Comparison of ENCODE assay signal across 8 mouse cellular contexts in the genomic region with DNA sequence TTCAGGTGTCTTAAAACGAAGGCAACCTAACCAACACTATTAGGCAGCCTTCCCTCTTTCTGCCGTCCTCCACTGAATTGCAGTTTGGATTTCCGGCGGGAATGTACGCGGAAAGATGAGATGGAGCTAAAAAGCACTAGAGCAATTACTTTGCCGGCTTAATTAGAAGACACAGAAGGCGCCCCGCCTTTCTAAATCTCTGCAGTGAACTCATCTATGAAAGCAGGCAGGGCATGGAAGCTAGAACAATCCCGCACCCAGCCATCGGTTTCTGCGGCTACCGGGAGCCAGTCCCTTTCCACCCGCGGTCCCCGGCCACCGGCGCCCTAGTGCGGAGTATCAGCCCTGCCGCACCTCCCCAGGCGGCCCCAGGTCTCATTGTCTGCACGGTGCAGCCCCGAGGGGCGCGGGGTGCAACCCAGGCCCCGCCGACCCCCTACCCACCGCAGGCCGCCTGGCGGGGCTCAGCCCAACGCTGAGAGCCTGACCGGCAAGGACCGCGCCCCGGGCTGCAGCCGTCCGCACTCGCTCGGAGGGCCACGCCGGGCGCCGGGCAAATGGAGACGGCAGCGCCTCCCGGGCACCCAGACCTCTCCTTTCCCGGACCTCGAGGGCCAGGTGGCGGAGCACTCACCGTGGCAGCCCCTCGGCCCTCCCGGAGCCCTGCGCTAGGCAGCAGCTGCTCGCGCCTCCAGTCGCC. TPM values are rescaled to one million over a fixed set of nuclear protein-coding genes. Genes with fewer than 3 reads are reported as not detected.
A peak's percentile ranks its signal among the peaks of the same experiment; 100 is the strongest.
DNase-seq lines count a peak whose midpoint lies in the region; ATAC-seq lines count a peak whose summit lies in the region.

No protein-coding gene starts in this region.

- DNase-seq in cerebellum, adult 8-10 months: no peak
- peak; percentile 22 to 35 for DNase-seq in B cell, adult 2 months
- DNase-seq in embryonic facial prominence, embryonic 10.5 days (ENCODE audit: low spot score): no peak
- DNase-seq in layer of hippocampus, postnatal 25 days (ENCODE audit: extremely low spot score in 1 of 2, low spot score in 1 of 2): peak; percentile 29 to 61
- DNase-seq in lung, postnatal 36 days: peak; percentile 46
- DNase-seq in right cerebral cortex, postnatal 4 days: peak; percentile 43

- H3K4me1 ChIP-seq in embryonic facial prominence, embryonic 10.5 days: peaks cover 16% of the 10 kb centered on the region
- H3K4me1 ChIP-seq in heart, embryonic 16.5 days (ENCODE audit: control insufficient read depth, insufficient read depth, low read length): peaks cover 10% of the 10 kb centered on the region

- peaks cover 14% of the 10 kb centered on the region for H3K36me3 ChIP-seq in embryonic facial prominence, embryonic 10.5 days (replicated peaks)
- H3K36me3 ChIP-seq in heart, embryonic 16.5 days (ENCODE audit: control insufficient read depth, insufficient read depth): peaks cover 9% of the 10 kb centered on the region

- no peaks in the 10 kb centered on the region for H3K27me3 ChIP-seq in embryonic facial prominence, embryonic 10.5 days (replicated peaks; ENCODE audit: low read depth, poor library complexity, severe bottlenecking)
- no peaks in the 10 kb centered on the region for H3K27me3 ChIP-seq in heart, embryonic 16.5 days (ENCODE audit: control insufficient read depth, insufficient read depth, low read length)

- H3K4me3 ChIP-seq in embryonic facial prominence, embryonic 10.5 days: peak overlapping the region; percentile 88
- peak overlapping the region; percentile 95 for H3K4me3 ChIP-seq in heart, embryonic 16.5 days (ENCODE audit: low read length)

- no peaks in the 10 kb centered on the region for H3K9me3 ChIP-seq in embryonic facial prominence, embryonic 10.5 days
- H3K9me3 ChIP-seq in heart, embryonic 16.5 days (replicated peaks; ENCODE audit: control insufficient read depth, low read length): peaks cover under 1% of the 10 kb centered on the region; the same call in 1 of the 2 replicates

- peak; percentile 60 for ATAC-seq in cerebellum, adult (ENCODE audit: insufficient number of reproducible peaks, low FRiP score, low TSS enrichment)
- peak; percentile 29 for ATAC-seq in heart, embryonic 16.5 days (replicated peaks; ENCODE audit: extremely low read depth, insufficient read depth, low FRiP score)

- peak overlapping the region; percentile 68 for H3K4me2 ChIP-seq in heart, embryonic 16.5 days (ENCODE audit: low read depth, low read length)

- under 1% methylated on average over 56 of the region's 56 CpGs for WGBS in embryonic facial prominence, embryonic 10.5 days
- WGBS in heart, embryonic 16.5 days: under 1% methylated on average over 56 of the region's 56 CpGs

- H3K9ac ChIP-seq in heart, embryonic 16.5 days (ENCODE audit: low read length): peak overlapping the region; percentile 98

- peak overlapping the region; percentile 97 for H3K27ac ChIP-seq in embryonic facial prominence, embryonic 10.5 days (replicated peaks)
- H3K27ac ChIP-seq in heart, embryonic 16.5 days (ENCODE audit: low read length): peak overlapping the region; percentile 98

RNA-seq across cellular contexts. Expression of a gene that starts 0.8 kb away (rescaled TPM):
- polyA plus RNA-seq in embryonic facial prominence, embryonic 10.5 days (2016; fragmentation: Nextera tagmentation; extraction: Ambion mirVana): 20.8 and 26.1 TPM in 2 replicates
- 51.4 and 54.2 TPM in 2 replicates for polyA plus RNA-seq in heart, embryonic 16.5 days (2015; fragmentation: Nextera tagmentation; extraction: Ambion mirVana)
- total RNA-seq in layer of hippocampus, postnatal 25 days (2021): 10 to 100 TPM; 53.5 to 60.4 TPM

Comparison
In these comparisons a context has a peak if more than half of its experiments do, and no peak if none do; other contexts are left out.
1. DNase-seq: peak in B cell, adult 2 months (2 of 2), layer of hippocampus, postnatal 25 days (2 of 2), lung, postnatal 36 days (single experiment) and right cerebral cortex, postnatal 4 days (single experiment); none in cerebellum, adult 8-10 months (single experiment) and embryonic facial prominence, embryonic 10.5 days (single experiment).